Mouse (Mus musculus): ENCODE measurements around the gene Dbn1. TPM values are rescaled to one million over a fixed set of nuclear protein-coding genes. Genes with fewer than 3 reads are reported as not detected.
A peak's percentile ranks its signal among the peaks of the same experiment; 100 is the strongest.

Gene Dbn1
- polyA plus RNA-seq, 1 experiment, result 391 TPM

DNA sequence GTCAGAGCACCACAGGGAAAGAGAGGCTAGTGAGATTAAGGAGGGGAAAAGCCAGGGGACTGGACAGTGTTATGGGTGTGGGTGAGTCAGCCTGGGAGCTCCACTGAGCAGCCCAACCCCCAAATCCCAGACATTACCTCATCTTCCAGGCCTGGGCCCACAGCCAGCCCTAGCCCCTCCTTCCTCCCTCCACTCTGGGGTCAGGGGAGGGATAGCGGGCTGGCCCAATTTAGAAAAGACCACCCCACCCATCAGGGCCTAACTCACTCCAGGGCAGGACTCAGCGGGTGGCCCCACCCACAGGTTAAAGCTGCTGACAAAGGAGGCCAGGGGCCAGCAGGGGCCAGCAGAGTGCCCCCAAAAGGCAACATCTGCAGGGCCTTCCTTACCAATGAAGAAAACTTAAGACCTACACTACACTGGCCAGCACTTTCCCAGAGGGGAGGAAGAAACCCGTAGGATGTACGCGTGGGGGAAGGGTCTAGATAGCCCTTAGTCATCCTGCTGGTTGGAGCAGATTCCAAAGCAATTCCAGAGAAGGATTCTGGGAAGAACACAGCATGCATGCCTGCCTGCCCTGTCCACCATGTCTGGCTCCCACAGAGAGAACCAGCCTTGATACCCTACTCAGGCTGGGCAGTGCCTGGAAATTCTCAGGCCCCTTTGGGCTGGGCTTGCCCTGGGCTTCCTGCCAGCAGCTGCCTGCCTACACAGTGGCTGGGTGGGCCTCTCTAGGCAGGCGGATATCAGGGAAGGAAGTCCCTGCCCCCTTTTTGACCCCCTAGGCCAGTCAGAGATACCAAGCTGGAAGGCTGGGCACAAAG, 23.0 kb upstream of the Dbn1 start:
- no peak for DNase-seq (ENCODE audit: extremely low spot score in 1 of 2, low spot score in 1 of 2)

- no peak for DNase-seq (ENCODE audit: extremely low spot score in 1 of 2, low spot score in 1 of 2)
Measured at GRCm38 (mm10) chr13:55510332-55510667, 22.4 kb upstream of the Dbn1 start.

GRCm38 (mm10) chr13:55508531-55508930, 20.6 kb upstream of the Dbn1 start:
- no peak for DNase-seq (ENCODE audit: extremely low spot score in 1 of 2, low spot score in 1 of 2)

GRCm38 (mm10) chr13:55507877-55508276, 20.0 kb upstream of the Dbn1 start:
- no peak for DNase-seq (ENCODE audit: extremely low spot score in 1 of 2, low spot score in 1 of 2)

- peak in 1 of 2 experiments; percentile 41 for DNase-seq (ENCODE audit: extremely low spot score in 1 of 2, low spot score in 1 of 2)
Measured at GRCm38 (mm10) chr13:55506697-55507096, 18.8 kb upstream of the Dbn1 start.

DNA sequence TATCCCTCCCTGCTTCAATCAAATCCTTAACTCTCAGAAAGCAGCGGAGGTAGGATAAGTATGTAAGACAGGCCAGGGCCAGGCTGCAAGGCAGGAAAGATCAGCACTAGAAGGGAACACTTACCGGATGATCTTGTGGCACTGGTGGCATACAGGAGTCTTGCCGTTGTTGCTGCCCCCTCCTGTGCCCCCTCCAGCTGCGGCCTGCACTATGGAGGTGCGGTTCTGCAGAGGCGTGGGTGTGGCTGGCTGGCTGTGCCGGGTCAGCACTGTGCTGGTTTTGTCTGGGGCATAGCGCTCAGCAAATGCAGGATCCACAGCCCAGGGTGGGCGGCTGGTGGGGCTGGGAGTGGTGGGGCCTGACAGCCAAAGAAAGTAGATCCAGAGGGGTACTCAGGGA, 17.9 kb upstream of the Dbn1 start:
- no peak for DNase-seq (ENCODE audit: extremely low spot score in 1 of 2, low spot score in 1 of 2)

GRCm38 (mm10) chr13:55504390-55504789, 16.5 kb upstream of the Dbn1 start:
- DNase-seq (ENCODE audit: extremely low spot score in 1 of 2, low spot score in 1 of 2), result no peak

DNA sequence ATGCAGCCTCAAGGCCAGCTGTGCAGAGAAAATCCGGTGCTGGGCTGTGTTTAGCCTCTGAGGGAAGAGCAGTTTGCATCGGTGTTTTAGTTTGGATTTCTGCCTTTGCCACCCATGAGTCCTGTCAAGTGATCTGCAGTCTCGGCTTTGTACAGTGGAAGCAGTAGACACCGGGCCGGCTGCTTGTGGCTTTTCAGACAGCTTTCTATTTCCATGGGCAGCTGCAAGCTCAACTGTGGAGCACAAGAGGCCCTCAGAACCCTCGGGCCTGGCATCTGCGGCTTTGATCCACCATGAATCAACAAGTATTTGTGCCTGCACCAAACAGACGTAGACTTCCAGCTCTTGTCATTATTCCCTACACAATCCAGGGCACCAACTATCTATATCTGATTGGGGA, 14.5 kb upstream of the Dbn1 start:
- no peak for DNase-seq (ENCODE audit: extremely low spot score in 1 of 2, low spot score in 1 of 2)

- DNase-seq (ENCODE audit: extremely low spot score in 1 of 2, low spot score in 1 of 2), result no peak
Measured at GRCm38 (mm10) chr13:55500575-55500974, 12.7 kb upstream of the Dbn1 start.

- DNase-seq (ENCODE audit: extremely low spot score in 1 of 2, low spot score in 1 of 2), result no peak
Measured at GRCm38 (mm10) chr13:55498906-55499305, 11.0 kb upstream of the Dbn1 start.

DNA sequence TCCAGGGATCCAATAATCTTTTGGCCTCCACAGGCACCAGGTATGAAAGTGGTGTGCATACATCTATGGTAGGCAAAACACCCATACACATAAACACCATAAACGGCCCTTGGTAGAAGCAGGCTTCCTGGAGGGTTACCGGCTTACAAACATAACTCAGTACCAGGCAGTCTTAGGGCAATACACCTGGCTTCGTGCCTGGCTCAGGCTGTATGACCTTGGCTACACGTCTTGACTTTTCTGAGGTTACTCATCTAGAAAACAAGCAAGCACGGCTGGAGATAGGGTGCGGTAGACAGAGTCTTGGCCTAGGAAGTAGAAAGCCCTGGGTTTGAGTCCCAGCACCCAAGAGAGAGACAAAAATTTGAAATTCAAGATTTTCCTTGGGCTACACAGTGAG, 8.8 kb upstream of the Dbn1 start:
- no peak for DNase-seq (ENCODE audit: extremely low spot score in 1 of 2, low spot score in 1 of 2)

DNA sequence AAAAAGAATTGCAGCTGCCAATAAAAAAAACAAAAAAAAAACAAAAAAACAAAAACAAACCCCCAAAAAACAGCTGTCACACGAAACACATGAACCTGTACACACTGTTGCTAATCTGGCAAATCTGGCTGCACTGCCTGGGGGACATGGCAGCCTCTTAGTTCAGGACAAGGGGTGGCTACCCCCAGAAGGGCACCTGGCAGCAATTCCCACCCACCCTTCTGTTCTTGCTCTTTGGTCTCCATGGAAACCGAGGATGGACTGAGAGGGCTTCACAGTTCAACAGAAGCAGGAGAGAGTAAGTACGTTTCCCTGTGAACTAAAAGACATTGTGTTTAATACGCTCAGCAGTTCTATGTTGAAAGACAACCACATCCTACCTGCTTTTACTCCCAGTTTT, 7.8 kb upstream of the Dbn1 start:
- DNase-seq (ENCODE audit: extremely low spot score in 1 of 2, low spot score in 1 of 2), result no peak

DNA sequence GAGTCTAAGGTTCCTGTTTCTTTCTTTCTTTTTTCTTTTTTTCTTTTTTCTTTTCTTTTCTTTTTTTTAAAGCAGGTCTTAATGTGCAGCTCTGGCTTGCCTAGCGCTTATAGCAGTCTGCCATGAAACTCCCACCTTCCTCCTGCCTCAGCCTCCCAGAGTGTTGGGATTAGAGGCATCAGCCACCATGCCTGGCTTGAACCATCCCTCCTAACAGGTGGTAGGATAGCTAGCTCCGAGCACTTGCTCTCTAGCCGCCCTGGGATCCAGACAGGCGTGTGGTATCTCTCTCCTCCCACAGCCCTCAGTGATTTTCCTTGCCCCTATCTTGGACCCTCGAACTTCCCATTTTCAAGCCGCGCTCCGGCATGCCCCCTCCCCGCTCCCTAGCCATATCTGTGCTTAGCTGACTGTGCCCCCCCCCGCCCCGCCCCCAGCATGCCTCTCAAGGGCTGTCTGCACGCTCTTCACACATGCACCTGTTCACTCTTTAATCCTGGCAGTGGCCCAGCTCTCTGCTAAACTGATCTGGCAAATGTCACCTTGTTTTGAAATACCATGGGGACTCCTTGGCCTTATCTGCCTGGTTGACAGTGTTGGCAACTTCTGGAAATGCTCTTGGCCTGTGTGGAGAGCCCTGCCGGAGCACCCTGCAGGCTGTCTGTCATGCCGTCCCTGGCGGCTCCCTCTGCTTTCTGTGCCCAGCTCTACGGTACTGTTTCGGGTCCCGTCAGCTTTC, 7.1 kb upstream of the Dbn1 start:
- DNase-seq (ENCODE audit: extremely low spot score in 1 of 2, low spot score in 1 of 2), result no peak

DNA sequence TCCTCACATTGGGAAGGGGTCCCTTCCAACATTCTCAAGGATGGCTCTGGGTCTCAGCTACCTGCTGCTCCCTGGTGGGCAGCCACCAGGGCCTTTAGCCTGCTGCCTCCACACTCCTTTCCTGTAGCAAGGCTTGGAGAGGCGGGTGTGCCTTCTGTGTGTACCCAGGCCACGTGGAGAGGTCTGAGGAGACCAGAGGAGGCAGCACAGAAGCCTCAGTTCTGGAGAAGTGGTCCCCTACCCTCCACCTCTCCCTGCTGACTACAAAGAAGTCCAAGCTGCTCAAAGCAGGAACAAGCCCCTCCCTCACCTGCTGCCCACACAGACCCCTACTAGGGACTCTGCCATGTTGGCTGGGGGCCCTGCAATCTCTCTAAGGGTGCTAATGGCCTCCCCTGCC, 6.3 kb upstream of the Dbn1 start:
- no peak for DNase-seq (ENCODE audit: extremely low spot score in 1 of 2, low spot score in 1 of 2)

DNA sequence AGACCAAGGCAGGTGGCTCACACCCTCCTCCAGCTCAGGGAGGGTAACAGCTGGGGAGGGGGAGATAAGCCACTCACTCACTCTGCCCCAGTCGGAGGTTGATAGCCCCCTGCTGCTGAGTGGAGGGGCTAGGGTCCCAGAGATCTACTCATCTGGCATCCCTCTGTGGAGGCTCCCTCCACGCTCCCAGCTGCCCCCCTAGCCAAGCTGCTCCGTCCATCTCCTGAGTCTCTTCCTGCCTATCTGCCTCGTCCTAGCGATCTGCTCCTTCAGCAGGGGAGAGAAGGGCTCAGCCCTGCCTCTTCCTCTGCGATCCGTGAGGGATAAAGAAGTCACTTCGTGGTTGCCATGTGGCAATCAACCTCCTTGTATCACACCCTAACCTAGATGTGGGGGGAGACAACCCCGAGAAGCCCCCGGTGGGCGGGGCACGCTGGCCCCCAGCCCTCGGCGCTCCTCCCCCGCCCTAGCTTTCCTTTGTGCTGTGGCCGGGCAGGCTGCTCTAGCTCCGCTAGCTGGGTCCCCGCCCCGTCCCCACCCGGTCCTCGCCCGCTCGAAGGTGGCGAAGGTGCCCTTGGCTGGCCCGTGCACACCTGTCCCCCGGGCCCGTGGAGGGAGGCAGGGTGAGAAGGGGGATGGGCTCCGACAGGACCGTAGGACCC, 864 bp downstream of the Dbn1 start:
- peak in 1 of 2 experiments; percentile 42 for DNase-seq (ENCODE audit: extremely low spot score in 1 of 2, low spot score in 1 of 2)

GRCm38 (mm10) chr13:55486029-55486794, 1.7 kb downstream of the Dbn1 start:
- no peak for DNase-seq (ENCODE audit: extremely low spot score in 1 of 2, low spot score in 1 of 2)

DNA sequence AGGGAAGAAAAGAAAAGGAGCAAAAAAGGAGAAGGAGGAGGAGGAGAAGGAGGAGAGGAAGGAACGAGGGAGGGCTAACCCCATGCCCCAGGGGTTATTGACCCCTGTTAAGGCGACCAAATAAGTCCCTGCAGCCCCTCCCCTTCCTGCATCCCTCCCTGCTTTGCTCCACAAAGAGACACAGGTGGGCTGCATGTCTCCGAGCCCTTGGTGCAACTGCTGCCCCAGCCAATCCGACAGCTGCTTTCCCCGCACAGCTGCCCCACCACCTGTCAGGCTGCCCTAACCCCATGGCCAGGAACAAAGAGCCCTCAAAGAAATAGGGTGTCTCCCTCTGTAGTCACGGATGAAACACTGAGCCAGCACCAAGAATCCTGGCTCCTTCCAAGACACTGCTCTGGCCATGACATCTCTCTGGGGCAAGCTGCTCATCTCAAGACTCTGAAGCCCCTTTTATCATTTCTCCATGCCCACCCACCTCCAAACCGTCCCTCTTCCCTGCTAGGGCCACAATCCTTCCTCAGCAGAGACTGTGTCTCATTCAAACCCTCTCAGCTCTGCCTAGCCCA, 3.3 kb downstream of the Dbn1 start:
- no peak for DNase-seq (ENCODE audit: extremely low spot score in 1 of 2, low spot score in 1 of 2)

DNA sequence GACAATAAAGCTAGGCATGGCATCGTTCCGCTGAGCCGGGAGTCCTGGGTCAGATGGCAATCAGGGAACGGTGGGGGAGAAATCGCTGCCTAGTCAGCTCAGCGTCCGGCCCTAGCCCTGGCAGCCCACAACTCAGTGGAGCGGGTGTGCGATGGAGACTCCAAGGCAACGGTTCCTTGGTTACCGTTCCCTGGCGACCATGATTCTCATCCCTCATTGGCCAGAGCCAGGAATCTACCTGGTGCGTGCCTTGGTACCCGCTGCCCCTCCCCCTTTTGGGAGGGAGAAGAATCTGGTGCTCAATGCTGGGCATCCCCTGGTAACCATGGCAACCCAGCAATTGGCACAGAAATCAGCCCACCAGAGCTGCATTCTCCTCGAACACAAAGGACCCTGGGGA, 4.3 kb downstream of the Dbn1 start:
- DNase-seq (ENCODE audit: extremely low spot score in 1 of 2, low spot score in 1 of 2), result peak; percentile 95 to 96

DNA sequence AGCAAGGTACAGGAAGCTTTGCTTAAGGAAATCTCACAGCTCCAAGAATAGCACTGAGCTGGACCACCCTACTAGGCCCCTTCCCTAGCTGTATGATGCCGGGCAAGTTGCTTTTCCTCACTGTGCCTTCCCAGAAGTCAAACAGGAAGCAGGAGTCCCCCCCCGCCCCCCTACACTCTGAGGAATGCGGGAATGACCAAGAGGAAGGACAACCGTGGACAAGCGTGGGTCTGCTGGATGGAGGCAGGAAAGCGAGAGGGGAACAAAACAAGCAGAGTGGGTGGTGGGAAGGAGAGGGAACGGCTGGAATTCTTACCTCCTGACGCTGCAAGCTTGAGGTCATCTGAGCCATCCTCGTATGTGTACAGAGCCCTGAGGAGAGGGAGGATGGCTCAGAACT, 4.8 kb downstream of the Dbn1 start:
- DNase-seq (ENCODE audit: extremely low spot score in 1 of 2, low spot score in 1 of 2), result no peak

DNA sequence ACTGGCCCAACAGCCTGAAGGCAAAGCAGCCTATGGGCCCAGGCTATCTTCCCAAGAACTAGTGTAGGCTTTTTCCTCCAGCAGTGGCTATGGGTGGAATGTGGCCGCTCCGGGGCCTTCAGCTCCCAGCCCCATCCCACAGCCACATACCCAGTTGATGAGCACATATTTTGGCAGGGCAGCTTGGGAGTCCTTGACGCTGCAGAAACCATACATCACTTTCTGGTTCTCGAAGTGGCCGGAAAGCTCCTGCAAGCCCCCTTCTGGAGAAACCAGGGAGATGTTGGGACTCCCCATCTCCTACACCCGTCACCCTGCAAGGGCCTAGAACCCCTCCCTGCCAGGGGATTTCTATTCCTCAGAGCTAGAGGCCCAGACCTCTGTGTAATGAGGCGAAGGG, 5.4 kb downstream of the Dbn1 start:
- DNase-seq (ENCODE audit: extremely low spot score in 1 of 2, low spot score in 1 of 2), result no peak

DNA sequence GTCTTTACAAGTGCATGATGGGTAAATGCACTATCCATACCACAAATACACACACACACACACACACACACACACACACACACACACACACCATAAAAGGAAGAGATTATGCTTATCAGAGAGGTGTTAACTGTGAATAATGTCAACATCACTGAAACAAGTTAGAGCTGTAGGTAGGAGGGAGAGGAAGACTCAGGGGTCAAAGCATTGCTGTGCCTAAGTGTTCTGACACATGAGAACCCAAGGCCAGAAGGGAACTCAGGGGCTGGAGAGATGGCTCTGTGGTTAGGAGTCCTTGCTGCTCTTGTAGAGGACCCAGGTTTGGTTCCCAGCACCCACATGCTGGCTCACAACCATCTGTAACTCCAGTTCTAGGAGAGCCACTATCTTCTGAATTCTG, 8.0 kb downstream of the Dbn1 start:
- DNase-seq (ENCODE audit: extremely low spot score in 1 of 2, low spot score in 1 of 2), result no peak

All from frontal cortex, adult 2 months (tissue).